Mouse (Mus musculus): ENCODE measurements around the gene Zscan2. TPM values are rescaled to one million over a fixed set of nuclear protein-coding genes. Genes with fewer than 3 reads are reported as not detected.

Zscan2 gene
- polyA plus RNA-seq, 1 experiment from 2014 or later, result 5.3 TPM

GRCm38 (mm10) chr7:80912496-80912895 lies 51.8 kb downstream of the Zscan2 start:
- no peaks in the 10 kb centered on the region for H3K27me3 ChIP-seq
- H3K9ac ChIP-seq, result no peak overlapping the region
- no peak overlapping the region for H3K27ac ChIP-seq
- no peaks in the 10 kb centered on the region for H3K9me3 ChIP-seq
- WGBS, result 89% methylated on average over 8 of the region's 8 CpGs
- no peaks in the 10 kb centered on the region for H3K4me1 ChIP-seq (replicated peaks)
- no peak overlapping the region for H3K4me3 ChIP-seq
- ATAC-seq (ENCODE audit: low FRiP score), result no peak
- peaks cover 85% of the 10 kb centered on the region for H3K36me3 ChIP-seq
- no peak overlapping the region for H3K4me2 ChIP-seq

GRCm38 (mm10) chr7:80917916-80918465 lies 57.3 kb downstream of the Zscan2 start:
- Histone ChIP-seq H3K4me3 (no peak overlapping the region), H3K9me3 (no peaks in the 10 kb centered on the region), H3K36me3 (peaks cover 83% of the 10 kb centered on the region), H3K27me3 (no peaks in the 10 kb centered on the region), H3K27ac (no peak overlapping the region), H3K4me2 (no peak overlapping the region), H3K9ac (no peak overlapping the region), H3K4me1 (replicated peaks) (no peaks in the 10 kb centered on the region)
- WGBS, result 91% methylated on average over 4 of the region's 4 CpGs
- ATAC-seq (ENCODE audit: low FRiP score), result no peak

GRCm38 (mm10) chr7:80918982-80919646 lies 58.4 kb downstream of the Zscan2 start:
- no peak overlapping the region for H3K9ac ChIP-seq
- no peak overlapping the region for H3K4me3 ChIP-seq
- H3K27me3 ChIP-seq, result no peaks in the 10 kb centered on the region
- peaks cover 78% of the 10 kb centered on the region for H3K36me3 ChIP-seq
- H3K4me2 ChIP-seq, result no peak overlapping the region
- no peak for ATAC-seq (ENCODE audit: low FRiP score)
- H3K4me1 ChIP-seq (replicated peaks), result no peaks in the 10 kb centered on the region
- H3K9me3 ChIP-seq, result no peaks in the 10 kb centered on the region
- 87% methylated on average over 8 of the region's 8 CpGs for WGBS
- H3K27ac ChIP-seq, result no peak overlapping the region

- Histone ChIP-seq H3K9ac (no peak overlapping the region), H3K4me3 (no peak overlapping the region), H3K27ac (no peak overlapping the region), H3K9me3 (no peaks in the 10 kb centered on the region), H3K4me2 (no peak overlapping the region), H3K27me3 (no peaks in the 10 kb centered on the region), H3K36me3 (peaks cover 78% of the 10 kb centered on the region), H3K4me1 (replicated peaks) (no peaks in the 10 kb centered on the region)
- 90% methylated on average over 5 of the region's 5 CpGs for WGBS
- ATAC-seq (ENCODE audit: low FRiP score), result no peak
These were observed 58.9 kb downstream of the Zscan2 start for GRCm38 (mm10) chr7:80919647-80920008.

GRCm38 (mm10) chr7:80923165-80923564 lies 62.4 kb downstream of the Zscan2 start:
- WGBS, result 96% methylated on average over 2 of the region's 2 CpGs
- H3K9ac ChIP-seq, result no peak overlapping the region
- no peak overlapping the region for H3K4me3 ChIP-seq
- H3K4me2 ChIP-seq, result no peak overlapping the region
- no peaks in the 10 kb centered on the region for H3K4me1 ChIP-seq (replicated peaks)
- no peak overlapping the region for H3K27ac ChIP-seq
- peaks cover 69% of the 10 kb centered on the region for H3K36me3 ChIP-seq
- no peaks in the 10 kb centered on the region for H3K27me3 ChIP-seq
- no peak for ATAC-seq (ENCODE audit: low FRiP score)
- H3K9me3 ChIP-seq, result no peaks in the 10 kb centered on the region

Other genes with a start within 250 kb of the Zscan2 start
- 14.3 and 16.5 TPM in 2 replicates for gene Crtc3, start 172.0 kb upstream of the Zscan2 start, polyA plus RNA-seq (2015; fragmentation: Nextera tagmentation; extraction: Ambion mirVana)
- gene Iqgap1, start 34.9 kb upstream of the Zscan2 start, polyA plus RNA-seq (2015; fragmentation: Nextera tagmentation; extraction: Ambion mirVana), result 21.1 and 23.6 TPM in 2 replicates
- gene Wdr73, start 40.3 kb downstream of the Zscan2 start, polyA plus RNA-seq (2015; fragmentation: Nextera tagmentation; extraction: Ambion mirVana), result 36.5 and 41.5 TPM in 2 replicates
- gene Nmb, start 44.2 kb downstream of the Zscan2 start, polyA plus RNA-seq (2015; fragmentation: Nextera tagmentation; extraction: Ambion mirVana), result 7.4 and 8.0 TPM in 2 replicates
- gene Sec11a, start 86.9 kb downstream of the Zscan2 start, polyA plus RNA-seq (2015; fragmentation: Nextera tagmentation; extraction: Ambion mirVana), result 174 and 177 TPM in 2 replicates
- 7.3 and 8.8 TPM in 2 replicates for gene Zfp592, start 132.8 kb downstream of the Zscan2 start, polyA plus RNA-seq (2015; fragmentation: Nextera tagmentation; extraction: Ambion mirVana)
- 0.14 and 0.16 TPM in 2 replicates for gene Alpk3, start 196.7 kb downstream of the Zscan2 start, polyA plus RNA-seq (2015; fragmentation: Nextera tagmentation; extraction: Ambion mirVana)

Data from hindbrain, embryonic 13.5 days (tissue).